Mouse (Mus musculus) spleen, adult 18-20 months (tissue): ENCODE data around the gene Anapc15.

Experiments used
- DNase-seq, 2 experiments: peaks; one replicate each; pipeline ENCODE4 v3.0.0; 2022; ENCODE audit warnings: mixed read lengths in 2 of 2

The Anapc15 gene

GRCm38 (mm10) chr7:101863415-101863814 is at the start of gene Anapc15:
Anapc15 (plus strand) TSS chr7:101863715.
- no peak for DNase-seq

- no peak for DNase-seq
Measured at GRCm38 (mm10) chr7:101817861-101818401, 45.6 kb upstream of the Anapc15 start, which contains the start of gene Phox2a. Phox2a (plus strand) TSS chr7:101818313.

GRCm38 (mm10) chr7:101820295-101821030 is 43.1 kb upstream of the Anapc15 start:
- DNase-seq, result no peak

GRCm38 (mm10) chr7:101821571-101822501 is 41.7 kb upstream of the Anapc15 start:
- DNase-seq, result peak in 1 of 2 experiments; percentile 40

- no peak for DNase-seq
Measured at GRCm38 (mm10) chr7:101822836-101823757, 40.4 kb upstream of the Anapc15 start.

- DNase-seq, result no peak
Measured at GRCm38 (mm10) chr7:101823758-101824630, 39.5 kb upstream of the Anapc15 start.

GRCm38 (mm10) chr7:101830373-101830772 is 33.1 kb upstream of the Anapc15 start:
- no peak for DNase-seq

GRCm38 (mm10) chr7:101831437-101831836 is 32.1 kb upstream of the Anapc15 start:
- no peak for DNase-seq

- no peak for DNase-seq
Measured at GRCm38 (mm10) chr7:101832372-101832771, 31.1 kb upstream of the Anapc15 start.

GRCm38 (mm10) chr7:101833352-101833751 is 30.2 kb upstream of the Anapc15 start:
- no peak for DNase-seq

GRCm38 (mm10) chr7:101833916-101834584 is 29.5 kb upstream of the Anapc15 start:
- no peak for DNase-seq

- DNase-seq, result no peak
Measured at GRCm38 (mm10) chr7:101834903-101835302, 28.6 kb upstream of the Anapc15 start.

- no peak for DNase-seq
Measured at GRCm38 (mm10) chr7:101835457-101836109, 27.9 kb upstream of the Anapc15 start.

GRCm38 (mm10) chr7:101836271-101837153 is 27.0 kb upstream of the Anapc15 start:
- peak; percentile 37 to 65 for DNase-seq

- DNase-seq, result no peak
Measured at GRCm38 (mm10) chr7:101837154-101837605, 26.3 kb upstream of the Anapc15 start.

- peak; percentile 33 to 60 for DNase-seq
Measured at GRCm38 (mm10) chr7:101837606-101838471, 25.7 kb upstream of the Anapc15 start, which contains the start of gene Inppl1. Inppl1 (minus strand) TSS chr7:101838229.

- DNase-seq, result no peak
Measured at GRCm38 (mm10) chr7:101844186-101844585, 19.3 kb upstream of the Anapc15 start.

- DNase-seq, result no peak
Measured at GRCm38 (mm10) chr7:101847934-101848333, 15.6 kb upstream of the Anapc15 start.
